Mouse (Mus musculus): Measurements from ENCODE around the gene Piezo1.

- no peak for TF ChIP-seq CTCF (IDR thresholded peaks at IDR 0.05)
- no peak for TF ChIP-seq POLR2A (IDR thresholded peaks at IDR 0.05; ENCODE audit: insufficient read depth, low read depth, low read length)
- no peak for TF ChIP-seq EP300 (IDR thresholded peaks at IDR 0.05; ENCODE audit: insufficient read depth, low read depth, low read length)
Measured at GRCm38 (mm10) chr8:122544138-122544537, 7.0 kb downstream of the Piezo1 start.
